Mouse (Mus musculus): ENCODE data around the gene Gsc2. TPM values are rescaled to one million over a fixed set of nuclear protein-coding genes. Genes with fewer than 3 reads are reported as not detected.
A peak's percentile ranks its signal among the peaks of the same experiment; 100 is the strongest.
"Not testable (repeated sequence)": the region's sequence is repeated elsewhere in the genome, so short reads cannot be mapped to it uniquely, and the experiment has no call there.

Gene Gsc2
- not detected in 2 replicates for total RNA-seq (2017)

DNA sequence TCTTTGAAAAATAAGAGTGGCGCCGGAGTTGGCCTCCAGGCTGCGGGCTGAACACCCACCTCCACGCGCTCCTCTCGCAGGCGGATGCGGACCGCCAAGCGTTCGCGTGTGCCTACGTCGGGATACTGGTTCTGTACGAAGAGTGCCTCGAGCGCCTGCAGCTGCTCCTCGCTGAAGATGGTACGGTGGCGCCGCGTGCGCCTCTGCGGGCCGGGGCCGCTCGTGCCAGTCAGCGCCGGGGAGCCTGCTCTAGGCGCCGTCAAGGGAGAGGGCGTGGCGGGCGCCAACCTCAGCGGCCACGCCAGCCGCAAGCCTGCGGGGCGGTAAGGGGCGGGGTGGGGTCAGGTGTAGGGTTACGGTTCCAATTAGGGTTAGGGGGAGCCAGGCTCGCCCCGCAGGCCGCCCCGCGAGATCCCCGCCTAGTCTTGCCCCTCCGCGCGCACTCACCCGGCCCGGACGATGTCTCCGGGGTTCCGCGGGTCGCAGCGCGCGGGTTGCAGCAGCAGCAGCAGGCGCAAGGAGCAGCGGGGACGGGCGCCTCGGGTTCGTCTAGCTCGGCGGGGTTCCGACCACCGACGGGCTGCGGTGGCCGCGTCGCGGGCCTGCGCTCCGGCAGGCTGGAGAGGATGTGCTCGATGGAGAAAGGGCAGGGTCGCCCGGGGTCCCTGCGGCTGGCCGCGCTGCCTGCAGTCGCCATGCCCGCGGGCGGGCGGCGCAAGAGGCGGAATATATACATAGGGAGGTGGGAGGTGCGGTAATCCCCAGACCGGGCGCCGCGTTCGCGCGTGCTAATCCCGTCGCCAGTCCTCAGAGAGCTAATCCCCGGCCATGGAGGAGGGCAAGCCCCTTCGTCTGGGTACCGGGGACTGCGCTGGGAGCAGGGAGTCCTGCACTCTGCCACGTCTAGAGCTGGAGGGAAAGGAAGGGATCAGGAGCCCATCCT, at the start of gene Gsc2:
Gene Gsc2, minus strand, starts transcription at position 753 of the 943 bp plus-strand sequence.
- no peak for ATAC-seq (replicated peaks in 1 of 2; ENCODE audit: insufficient read depth in 1 of 2, low FRiP score in 2 of 2, low TSS enrichment in 1 of 2, low read depth in 1 of 2, poor library complexity in 2 of 2, severe bottlenecking in 2 of 2)

DNA sequence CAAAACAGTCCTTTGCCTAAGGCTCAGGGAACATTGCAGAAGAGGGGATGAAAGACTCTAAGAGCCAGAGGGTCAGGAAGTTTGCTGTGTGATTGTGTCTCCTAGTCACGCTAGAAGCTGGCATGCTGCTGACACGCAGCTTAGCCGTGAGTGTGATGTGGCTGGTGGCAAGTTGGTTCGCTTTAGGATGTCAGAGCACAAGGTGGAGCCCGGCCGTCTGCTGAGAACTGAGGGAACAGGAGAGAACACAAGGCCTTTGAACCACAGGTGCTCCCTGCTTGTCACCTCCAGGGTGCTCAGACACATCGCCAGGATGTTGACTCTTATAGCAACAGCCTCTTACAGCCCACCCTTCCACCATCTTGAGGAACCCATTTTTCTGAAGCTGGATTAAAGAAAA, 47.2 kb upstream of the Gsc2 start:
- no peak for ATAC-seq (replicated peaks in 1 of 2; ENCODE audit: insufficient read depth in 1 of 2, low FRiP score in 2 of 2, low TSS enrichment in 1 of 2, low read depth in 1 of 2, poor library complexity in 2 of 2, severe bottlenecking in 2 of 2)

DNA sequence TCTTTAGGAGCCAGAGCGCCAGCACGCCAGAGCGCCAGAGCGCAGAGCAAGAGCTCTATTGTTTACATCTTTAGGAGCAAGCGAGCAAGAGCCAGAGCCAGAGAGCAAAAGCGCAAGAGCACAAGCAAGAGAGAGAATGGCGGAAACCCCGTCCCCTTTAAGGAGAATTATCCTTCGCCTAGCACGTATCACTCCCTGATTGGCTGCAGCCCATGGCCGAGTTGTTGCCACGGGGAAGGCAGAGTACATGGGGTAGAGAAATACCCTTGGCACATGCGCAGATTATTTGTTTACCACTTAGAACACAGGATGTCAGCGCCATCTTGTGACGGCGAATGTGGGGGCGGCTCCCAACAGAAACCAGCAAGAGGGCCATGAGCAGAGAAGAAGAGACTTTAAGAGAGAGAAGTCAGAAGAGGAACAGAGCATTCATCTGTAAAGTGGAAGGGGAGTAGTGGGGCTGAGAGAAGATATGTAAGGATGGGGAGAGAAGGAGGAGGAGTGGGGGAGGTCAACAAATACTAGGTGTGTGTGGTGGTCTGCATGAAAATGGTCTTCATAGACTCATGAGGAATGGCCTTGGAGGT, 41.3 kb upstream of the Gsc2 start:
- not testable (repeated sequence) for ATAC-seq (replicated peaks in 1 of 2; ENCODE audit: insufficient read depth in 1 of 2, low FRiP score in 2 of 2, low TSS enrichment in 1 of 2, low read depth in 1 of 2, poor library complexity in 2 of 2, severe bottlenecking in 2 of 2)

DNA sequence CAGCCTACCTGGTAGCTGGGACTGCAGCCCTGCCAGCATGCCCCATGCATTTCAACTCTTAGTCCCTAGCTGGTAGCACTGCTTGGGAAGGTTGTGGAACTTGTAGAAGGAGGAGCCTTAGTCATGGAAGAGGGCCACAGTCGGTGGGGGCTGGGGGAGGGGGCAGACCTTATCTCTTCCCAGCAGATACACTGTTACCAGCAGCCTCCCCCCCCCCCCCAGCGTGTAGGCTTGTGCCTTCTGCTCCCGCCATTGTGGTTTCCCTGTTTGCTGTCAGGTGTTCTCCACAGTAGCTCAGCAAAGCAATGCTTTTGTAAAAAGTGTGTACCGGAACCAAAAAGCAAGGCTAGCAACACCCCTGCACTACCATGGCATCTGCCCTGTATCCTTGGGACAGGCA, 36.8 kb upstream of the Gsc2 start:
- no peak for ATAC-seq (replicated peaks in 1 of 2; ENCODE audit: insufficient read depth in 1 of 2, low FRiP score in 2 of 2, low TSS enrichment in 1 of 2, low read depth in 1 of 2, poor library complexity in 2 of 2, severe bottlenecking in 2 of 2)

DNA sequence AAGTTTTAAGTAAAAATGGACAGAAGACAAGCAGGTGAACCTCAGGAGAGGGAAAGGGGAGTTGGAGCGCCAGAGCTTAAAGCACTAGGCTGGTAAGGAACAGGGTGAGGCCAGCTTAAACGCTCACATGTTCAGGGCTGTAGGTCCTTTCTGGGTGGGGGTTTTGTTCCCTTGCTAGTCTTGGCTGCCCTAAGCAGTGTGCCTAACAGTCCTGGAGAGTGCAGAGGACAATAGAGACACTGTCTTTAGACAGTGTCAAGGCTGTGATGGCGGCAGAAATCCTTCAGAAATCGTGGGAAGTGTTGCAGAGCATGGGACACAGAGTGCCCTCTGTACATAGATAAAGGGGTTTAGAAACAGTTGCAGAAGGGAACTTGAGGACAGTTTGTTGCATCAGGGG, 35.2 kb upstream of the Gsc2 start:
- ATAC-seq (replicated peaks in 1 of 2; ENCODE audit: insufficient read depth in 1 of 2, low FRiP score in 2 of 2, low TSS enrichment in 1 of 2, low read depth in 1 of 2, poor library complexity in 2 of 2, severe bottlenecking in 2 of 2), result no peak

DNA sequence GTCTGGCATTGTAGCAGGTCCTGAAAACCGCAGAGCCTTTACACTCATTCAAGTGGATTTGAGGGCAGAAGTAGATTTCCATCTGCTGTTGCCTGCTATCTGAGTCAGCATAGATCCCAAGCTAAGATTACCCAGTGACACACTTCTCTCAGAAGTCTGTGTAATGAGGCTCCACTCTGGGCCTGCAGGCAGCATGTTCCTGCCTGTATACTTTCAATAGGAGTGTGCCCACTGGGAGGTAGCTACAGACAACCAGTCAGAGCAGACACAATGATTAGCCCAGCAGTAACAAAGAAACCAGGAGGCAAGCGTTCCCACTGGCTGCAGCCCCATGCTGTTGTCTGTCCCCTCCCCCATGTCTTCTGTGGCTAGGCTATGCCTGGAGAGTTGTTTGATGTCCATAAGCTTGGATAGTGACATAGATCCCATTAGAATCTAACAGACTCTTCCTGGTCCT, 34.6 kb upstream of the Gsc2 start:
- ATAC-seq (replicated peaks in 1 of 2; ENCODE audit: insufficient read depth in 1 of 2, low FRiP score in 2 of 2, low TSS enrichment in 1 of 2, low read depth in 1 of 2, poor library complexity in 2 of 2, severe bottlenecking in 2 of 2), result no peak

DNA sequence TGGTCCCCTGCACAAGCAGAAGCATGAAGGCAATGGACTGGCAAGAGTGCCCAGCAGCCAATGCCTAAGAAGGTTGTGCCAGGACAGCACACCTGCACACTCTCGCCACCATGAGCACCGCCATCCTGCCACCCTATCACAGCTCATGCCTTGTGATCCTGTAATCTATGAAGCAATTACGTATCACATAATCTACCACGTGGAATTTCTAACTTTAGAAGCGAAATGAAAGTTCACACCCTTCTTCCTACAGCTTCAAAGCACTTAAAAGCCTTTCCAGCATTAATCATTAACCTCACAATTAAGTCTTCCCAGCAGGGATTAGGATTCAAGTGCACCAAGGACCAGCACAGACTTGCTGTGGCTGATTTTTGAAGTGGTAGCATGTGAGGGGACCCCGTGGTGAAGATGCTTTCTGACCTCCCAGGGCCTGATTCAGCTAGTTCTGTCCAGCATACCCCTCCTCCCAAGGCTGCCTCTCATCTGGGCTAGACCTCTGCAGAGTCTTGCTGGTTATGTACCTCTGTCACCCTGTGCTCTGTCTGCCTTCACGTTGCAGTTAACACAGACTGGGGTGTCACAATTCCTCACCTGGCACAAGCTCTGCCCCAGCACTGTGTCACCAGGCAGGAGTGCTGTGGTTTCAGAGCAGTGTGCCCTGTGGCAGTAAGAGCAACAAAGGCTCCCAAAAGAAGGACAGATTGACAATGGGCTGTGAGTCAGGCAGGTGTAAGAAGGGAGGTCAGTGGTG, 30.4 kb upstream of the Gsc2 start:
- ATAC-seq (replicated peaks in 1 of 2; ENCODE audit: insufficient read depth in 1 of 2, low FRiP score in 2 of 2, low TSS enrichment in 1 of 2, low read depth in 1 of 2, poor library complexity in 2 of 2, severe bottlenecking in 2 of 2), result no peak

DNA sequence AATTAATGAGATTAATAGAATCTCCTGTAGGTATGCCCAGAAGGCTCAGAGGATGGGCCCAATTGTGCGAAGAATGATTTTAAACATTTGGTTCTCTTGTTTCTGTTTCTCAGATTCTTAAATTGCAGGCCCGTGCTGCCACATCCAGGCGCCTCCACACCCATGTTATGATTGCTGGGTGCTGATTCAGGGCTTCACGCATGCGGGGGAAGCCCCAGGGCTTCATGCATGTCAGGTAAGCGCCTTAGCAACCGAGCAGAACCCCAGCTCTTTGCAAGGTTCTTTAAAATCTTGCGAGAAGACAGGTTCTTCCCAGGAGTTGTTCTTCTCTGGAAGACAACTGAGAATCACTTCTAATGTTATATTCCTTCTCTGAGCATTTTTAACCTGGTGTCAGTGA, 28.6 kb upstream of the Gsc2 start:
- ATAC-seq (replicated peaks in 1 of 2; ENCODE audit: insufficient read depth in 1 of 2, low FRiP score in 2 of 2, low TSS enrichment in 1 of 2, low read depth in 1 of 2, poor library complexity in 2 of 2, severe bottlenecking in 2 of 2), result no peak

DNA sequence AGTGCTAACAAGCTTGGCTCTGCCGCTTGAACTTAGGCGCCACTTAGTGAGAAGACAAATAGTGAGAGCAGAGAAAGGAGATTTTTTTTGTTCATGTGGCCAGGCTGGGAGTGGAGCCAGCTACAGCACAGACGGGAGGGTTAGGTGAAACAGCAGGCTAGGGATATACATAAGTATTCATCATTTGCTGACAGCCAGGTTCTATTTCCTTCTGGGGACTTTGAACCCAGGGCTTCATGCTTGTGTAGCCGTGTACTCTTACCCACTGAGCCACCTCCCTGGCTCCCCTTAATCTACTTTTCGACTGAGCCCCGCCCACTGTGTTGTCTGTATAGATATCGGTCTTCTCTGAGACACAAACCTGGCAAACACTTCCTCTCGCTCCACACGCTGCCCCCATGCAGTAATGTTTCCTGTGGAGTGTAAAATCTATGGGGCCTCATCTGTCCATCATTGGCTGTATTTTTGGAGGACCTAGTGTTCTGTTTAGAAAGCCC, 24.4 kb upstream of the Gsc2 start:
- peak; percentile 19 to 53; a peak in 3 of 4 replicates for ATAC-seq (replicated peaks in 1 of 2; ENCODE audit: insufficient read depth in 1 of 2, low FRiP score in 2 of 2, low TSS enrichment in 1 of 2, low read depth in 1 of 2, poor library complexity in 2 of 2, severe bottlenecking in 2 of 2)

DNA sequence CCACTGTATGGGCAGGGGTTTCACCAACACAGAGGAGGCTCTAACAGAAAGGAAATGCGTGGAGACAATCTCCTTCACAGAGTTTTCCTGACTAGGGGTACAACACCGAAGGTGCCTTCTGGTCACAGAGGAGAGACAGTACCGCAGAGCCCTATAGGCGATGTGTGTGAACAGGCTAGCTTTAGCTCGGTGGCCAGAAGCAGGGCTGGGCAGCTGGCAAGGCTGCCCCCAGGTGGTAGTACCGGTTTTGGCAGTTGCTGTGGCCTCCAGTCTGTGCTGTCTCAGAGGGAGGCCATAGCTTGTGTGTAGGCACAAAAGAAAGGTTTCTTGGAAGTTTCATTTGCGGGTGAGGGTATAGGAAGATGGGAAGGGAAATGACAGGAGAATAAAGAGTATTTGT, 24.0 kb upstream of the Gsc2 start:
- peak; percentile 89 to 95 for ATAC-seq (replicated peaks in 1 of 2; ENCODE audit: insufficient read depth in 1 of 2, low FRiP score in 2 of 2, low TSS enrichment in 1 of 2, low read depth in 1 of 2, poor library complexity in 2 of 2, severe bottlenecking in 2 of 2)

DNA sequence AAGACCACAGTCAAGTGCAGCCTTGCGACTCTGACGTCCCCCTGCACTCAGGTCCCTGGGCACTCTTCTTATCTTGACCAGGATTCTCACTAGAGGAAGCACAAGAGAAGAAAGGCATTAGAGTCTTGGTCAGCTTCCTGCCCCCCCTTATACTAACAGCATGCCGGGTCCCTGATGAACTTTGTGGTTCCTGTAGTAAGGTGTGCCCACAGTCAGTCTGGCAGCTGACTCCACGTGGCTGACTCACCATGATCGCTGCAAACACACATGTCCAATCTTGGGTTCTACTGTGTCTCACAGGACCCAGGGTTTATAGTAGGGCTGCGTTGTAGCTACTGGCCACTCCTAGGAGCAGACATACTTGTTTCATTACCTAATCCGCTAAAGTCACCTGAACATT, 23.3 kb upstream of the Gsc2 start:
- ATAC-seq (replicated peaks in 1 of 2; ENCODE audit: insufficient read depth in 1 of 2, low FRiP score in 2 of 2, low TSS enrichment in 1 of 2, low read depth in 1 of 2, poor library complexity in 2 of 2, severe bottlenecking in 2 of 2), result no peak

DNA sequence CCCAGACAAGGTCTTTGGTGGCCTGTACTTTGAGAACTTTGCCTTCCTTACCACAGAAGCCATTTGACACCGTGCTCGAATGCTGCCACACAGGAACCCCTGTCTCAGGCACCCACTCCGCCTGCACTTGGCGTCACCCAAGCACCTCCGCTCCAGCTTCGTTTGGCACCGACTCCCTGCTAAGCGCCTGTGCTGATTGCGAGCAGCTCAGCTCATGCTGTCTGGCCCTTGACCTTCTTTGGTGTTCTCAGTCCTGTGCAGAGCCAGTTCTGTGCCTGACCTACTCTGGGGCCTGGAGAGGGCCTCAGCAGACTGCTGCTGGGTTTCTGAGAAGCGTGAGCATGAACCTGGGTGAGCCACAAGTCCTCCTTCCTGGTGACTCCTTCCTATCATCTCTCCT, 21.9 kb upstream of the Gsc2 start:
- no peak for ATAC-seq (replicated peaks in 1 of 2; ENCODE audit: insufficient read depth in 1 of 2, low FRiP score in 2 of 2, low TSS enrichment in 1 of 2, low read depth in 1 of 2, poor library complexity in 2 of 2, severe bottlenecking in 2 of 2)

DNA sequence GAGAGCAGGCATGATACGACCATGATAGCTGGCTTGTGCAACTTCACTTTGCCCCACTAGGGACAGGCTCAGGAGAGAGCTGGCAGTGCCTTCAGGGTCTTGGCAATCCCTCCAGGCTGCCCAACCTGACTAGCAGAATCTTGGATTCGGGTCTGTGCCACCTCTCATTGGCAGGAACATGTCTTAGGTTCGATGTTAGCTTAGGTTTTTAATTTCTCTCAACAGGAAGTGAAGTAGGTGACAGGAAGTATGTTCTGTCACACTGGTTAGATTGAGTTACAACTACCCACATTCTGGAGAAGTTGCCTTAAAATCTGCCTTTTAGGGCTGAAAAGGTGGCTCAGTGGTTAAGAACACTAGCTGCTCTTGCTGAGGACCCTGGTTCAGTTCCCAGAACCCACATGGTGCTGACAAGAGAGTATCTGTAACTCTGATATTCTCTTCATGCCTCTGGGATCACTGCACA, 19.6 kb upstream of the Gsc2 start:
- 0 out of 4 replicates have a peak, but pooled peaks have one; percentile 13 to 44 for ATAC-seq (replicated peaks in 1 of 2; ENCODE audit: insufficient read depth in 1 of 2, low FRiP score in 2 of 2, low TSS enrichment in 1 of 2, low read depth in 1 of 2, poor library complexity in 2 of 2, severe bottlenecking in 2 of 2)

DNA sequence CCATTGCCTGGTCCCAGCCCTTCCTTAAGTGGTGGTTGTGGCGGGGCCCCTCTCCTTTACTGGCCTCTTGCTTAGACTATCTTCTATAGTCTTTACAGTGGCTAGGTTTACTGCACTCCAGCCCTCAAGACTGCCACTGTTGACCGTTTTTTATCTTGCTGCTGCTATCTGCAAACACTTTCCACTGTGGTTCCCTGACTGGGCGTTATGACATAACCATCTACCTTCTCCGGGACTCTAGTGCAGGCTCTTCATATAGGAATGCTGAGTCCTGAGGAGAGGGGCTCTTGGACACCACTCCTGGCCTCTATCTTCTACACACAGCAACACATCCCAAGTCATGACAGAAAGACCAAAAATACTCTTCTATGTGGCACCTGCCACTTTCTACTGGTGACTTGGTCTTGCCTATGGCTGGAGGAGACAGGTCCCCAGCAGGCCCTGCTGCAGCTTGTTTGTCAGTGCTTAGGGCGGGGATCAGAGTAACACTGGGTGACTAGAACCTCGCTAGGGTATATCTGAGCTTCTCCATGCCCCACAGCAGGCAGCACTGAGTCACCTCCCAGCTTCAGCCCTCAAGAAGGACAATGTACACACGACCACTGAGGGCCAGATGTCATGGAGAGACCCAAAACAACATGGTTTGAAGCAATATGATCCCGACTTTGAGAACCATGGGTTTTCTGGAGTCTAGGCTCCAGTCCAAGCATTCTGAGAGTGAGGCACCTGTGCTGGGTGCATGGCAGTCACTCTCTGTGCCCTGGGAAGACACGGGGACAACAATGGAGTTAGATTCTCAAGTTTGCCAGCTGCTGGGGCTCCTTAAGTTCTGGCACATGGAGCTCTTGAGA, 19.0 kb upstream of the Gsc2 start:
- no peak for ATAC-seq (replicated peaks in 1 of 2; ENCODE audit: insufficient read depth in 1 of 2, low FRiP score in 2 of 2, low TSS enrichment in 1 of 2, low read depth in 1 of 2, poor library complexity in 2 of 2, severe bottlenecking in 2 of 2)

DNA sequence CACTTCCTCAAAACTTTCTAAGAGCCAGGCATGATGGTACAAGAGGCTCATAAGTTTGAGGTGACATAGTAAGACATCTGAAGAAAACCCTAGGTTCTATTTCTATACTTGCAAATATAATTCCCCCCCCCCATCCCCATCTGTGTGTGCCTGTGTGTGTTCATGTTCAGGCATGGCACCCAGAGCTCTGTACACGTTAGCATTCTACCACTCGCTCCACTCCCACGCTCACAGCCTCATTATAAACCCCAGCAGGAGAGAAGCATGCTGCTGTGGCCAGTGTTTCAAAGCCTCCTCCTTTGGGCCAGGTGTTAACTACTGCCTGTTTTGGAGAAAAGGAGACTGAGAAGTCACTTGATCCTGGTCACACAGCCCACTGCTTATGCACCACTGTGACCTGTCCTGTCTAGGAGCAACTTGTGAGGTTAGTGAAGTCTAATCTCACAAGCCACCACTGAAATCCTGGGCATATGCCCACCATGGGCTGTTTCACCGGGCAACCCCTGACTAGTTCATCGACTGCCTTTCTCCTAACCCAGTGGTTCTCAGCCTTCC, 17.1 kb upstream of the Gsc2 start:
- ATAC-seq (replicated peaks in 1 of 2; ENCODE audit: insufficient read depth in 1 of 2, low FRiP score in 2 of 2, low TSS enrichment in 1 of 2, low read depth in 1 of 2, poor library complexity in 2 of 2, severe bottlenecking in 2 of 2), result no peak

DNA sequence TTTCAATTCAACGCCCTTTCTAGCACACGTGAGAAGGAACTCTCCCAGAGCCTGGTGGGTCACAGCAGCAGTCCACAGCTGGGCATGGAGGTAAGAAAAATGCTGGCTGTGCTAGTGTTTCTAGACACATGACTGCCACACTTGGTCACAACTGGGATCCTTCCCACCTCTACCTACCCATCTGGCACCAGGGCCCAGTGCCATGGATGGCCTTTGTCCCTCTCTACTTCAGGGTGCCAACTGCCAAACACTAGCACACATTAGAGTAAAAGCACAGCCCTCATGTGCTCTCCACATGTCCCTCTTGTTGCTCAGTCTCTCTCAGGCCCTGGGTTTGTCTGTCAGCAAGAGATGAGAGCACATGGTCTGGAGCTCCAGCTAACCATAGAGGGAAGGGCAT, 14.8 kb upstream of the Gsc2 start:
- no peak for ATAC-seq (replicated peaks in 1 of 2; ENCODE audit: insufficient read depth in 1 of 2, low FRiP score in 2 of 2, low TSS enrichment in 1 of 2, low read depth in 1 of 2, poor library complexity in 2 of 2, severe bottlenecking in 2 of 2)

DNA sequence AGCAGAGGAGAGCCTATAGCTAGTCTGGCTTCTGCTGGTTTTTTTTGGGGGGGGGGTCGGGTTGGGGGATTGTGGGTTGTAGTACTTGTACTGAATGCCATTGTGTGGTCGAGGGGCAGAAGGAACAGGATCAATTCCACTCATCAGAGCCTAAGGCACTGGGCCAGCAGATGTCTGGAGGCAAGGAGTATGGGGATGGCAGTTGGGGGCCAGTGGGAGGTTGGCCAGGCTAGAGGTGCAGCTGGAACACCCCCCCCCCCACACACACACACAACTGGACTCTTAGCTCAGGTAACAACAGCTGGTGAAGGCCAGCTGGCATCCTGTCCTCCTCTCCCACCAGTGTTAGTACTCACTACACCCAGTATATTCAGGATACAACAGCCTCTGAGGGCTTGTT, 14.4 kb upstream of the Gsc2 start:
- no peak for ATAC-seq (replicated peaks in 1 of 2; ENCODE audit: insufficient read depth in 1 of 2, low FRiP score in 2 of 2, low TSS enrichment in 1 of 2, low read depth in 1 of 2, poor library complexity in 2 of 2, severe bottlenecking in 2 of 2)
